Mouse (Mus musculus): ENCODE results near the gene Letm1.

Gene Letm1

GRCm38 (mm10) chr5:33738341-33738740, 44.3 kb downstream of the Letm1 start:
- no peak for DNase-seq (ENCODE audit: low spot score in 2 of 2)

GRCm38 (mm10) chr5:33737903-33738321, 44.7 kb downstream of the Letm1 start:
- peak in 1 of 2 experiments; percentile 57 for DNase-seq (ENCODE audit: low spot score in 2 of 2)

GRCm38 (mm10) chr5:33736230-33736629, 46.4 kb downstream of the Letm1 start:
- no peak for DNase-seq (ENCODE audit: low spot score in 2 of 2)

GRCm38 (mm10) chr5:33735412-33736092, 47.1 kb downstream of the Letm1 start:
- DNase-seq (ENCODE audit: low spot score in 2 of 2), result no peak

GRCm38 (mm10) chr5:33733837-33734236, 48.8 kb downstream of the Letm1 start:
- DNase-seq (ENCODE audit: low spot score in 2 of 2), result no peak

- DNase-seq (ENCODE audit: low spot score in 2 of 2), result no peak
Observed at GRCm38 (mm10) chr5:33731051-33731450, 51.6 kb downstream of the Letm1 start.

GRCm38 (mm10) chr5:33730516-33730915, 52.1 kb downstream of the Letm1 start:
- DNase-seq (ENCODE audit: low spot score in 2 of 2), result no peak

- no peak for DNase-seq (ENCODE audit: low spot score in 2 of 2)
Observed at GRCm38 (mm10) chr5:33728841-33729240, 53.8 kb downstream of the Letm1 start.

- DNase-seq (ENCODE audit: low spot score in 2 of 2), result no peak
Observed at GRCm38 (mm10) chr5:33726891-33727290, 55.7 kb downstream of the Letm1 start.

- DNase-seq (ENCODE audit: low spot score in 2 of 2), result no peak
Observed at GRCm38 (mm10) chr5:33726081-33726647, 56.5 kb downstream of the Letm1 start.

GRCm38 (mm10) chr5:33723641-33724465, 58.8 kb downstream of the Letm1 start:
- DNase-seq (ENCODE audit: low spot score in 2 of 2), result no peak

- DNase-seq (ENCODE audit: low spot score in 2 of 2), result no peak
Observed at GRCm38 (mm10) chr5:33723019-33723640, 59.5 kb downstream of the Letm1 start.

GRCm38 (mm10) chr5:33722266-33723018, 60.2 kb downstream of the Letm1 start:
- DNase-seq (ENCODE audit: low spot score in 2 of 2), result no peak

GRCm38 (mm10) chr5:33721541-33722265, 60.9 kb downstream of the Letm1 start, which contains the start of gene Fgfr3:
TSS of gene Fgfr3 (plus strand) at chr5:33721674.
- DNase-seq (ENCODE audit: low spot score in 2 of 2), result peak; percentile 65 to 71

GRCm38 (mm10) chr5:33720852-33721490, 61.6 kb downstream of the Letm1 start:
- DNase-seq (ENCODE audit: low spot score in 2 of 2), result no peak

GRCm38 (mm10) chr5:33718460-33718859, 64.2 kb downstream of the Letm1 start:
- no peak for DNase-seq (ENCODE audit: low spot score in 2 of 2)

- DNase-seq (ENCODE audit: low spot score in 2 of 2), result no peak
Observed at GRCm38 (mm10) chr5:33716467-33716866, 66.2 kb downstream of the Letm1 start.

- no peak for DNase-seq (ENCODE audit: low spot score in 2 of 2)
Observed at GRCm38 (mm10) chr5:33715182-33715581, 67.4 kb downstream of the Letm1 start.

GRCm38 (mm10) chr5:33712550-33712949, 70.1 kb downstream of the Letm1 start:
- DNase-seq (ENCODE audit: low spot score in 2 of 2), result no peak

- no peak for DNase-seq (ENCODE audit: low spot score in 2 of 2)
Observed at GRCm38 (mm10) chr5:33709037-33709436, 73.6 kb downstream of the Letm1 start.

All from heart, adult 9 months (tissue).